Mouse (Mus musculus) embryonic fibroblast, embryonic 13.5 days (primary cell): ENCODE results near the gene Nrbf2. TPM values are rescaled to one million over a fixed set of nuclear protein-coding genes. Genes with fewer than 3 reads are reported as not detected.
A peak's percentile ranks its signal among the peaks of the same experiment; 100 is the strongest.

Experiments
- H3K27ac ChIP-seq: 2 replicates; pipeline ENCODE4 v1.5.1; 2012; ENCODE audit warnings: low read length, control low read depth, inconsistent platforms; ENCODE audit not compliant: insufficient read depth
- H3K4me1 ChIP-seq: 2 replicates; pipeline ENCODE4 v1.6.1; 2011; ENCODE audit warnings: low read length; ENCODE audit not compliant: control insufficient read depth, insufficient read depth
- H3K4me3 ChIP-seq: 2 replicates; pipeline ENCODE4 v1.5.1; 2011; ENCODE audit warnings: mild to moderate bottlenecking, control low read depth, low read length; ENCODE audit not compliant: insufficient read depth
- CTCF ChIP-seq: IDR thresholded peaks from 2 replicates; pipeline ENCODE4 v1.5.1; 2011; ENCODE audit warnings: mild to moderate bottlenecking, control low read depth, low read length, moderate library complexity, borderline replicate concordance; ENCODE audit not compliant: insufficient read depth
- POLR2A ChIP-seq: IDR thresholded peaks from 2 replicates; pipeline ENCODE4 v1.6.1; 2011; ENCODE audit warnings: low read depth, mild to moderate bottlenecking, control low read depth, low read length, moderate library complexity
- polyA plus RNA-seq: library from polyadenylated mRNA; stranded (reverse); fragments of >200 nt; gene quantifications from 2 replicates; pipeline ENCODE4 v1.2.4, GENCODE M21; 2011; ENCODE audit warnings: low read depth; ENCODE audit not compliant: missing spikeins, insufficient read length

The Nrbf2 gene
- 27.6 and 31.3 TPM in 2 replicates for polyA plus RNA-seq

GRCm38 (mm10) chr10:67285176-67285814 is at the start of gene Nrbf2:
TSS of gene Nrbf2 (minus strand) at chr10:67285305.
- peak within 1 kb of the TSS; percentile 67 for H3K27ac ChIP-seq

GRCm38 (mm10) chr10:67330580-67330979 is 45.5 kb upstream of the Nrbf2 start:
- no peak for TF ChIP-seq CTCF
- TF ChIP-seq POLR2A = no peak
- no peak overlapping the region for H3K4me3 ChIP-seq
- no peaks in the 10 kb centered on the region for H3K4me1 ChIP-seq
- no peak overlapping the region for H3K27ac ChIP-seq

More at GRCm38 (mm10) chr10:67285176-67285814, at the start of gene Nrbf2:
- Histone ChIP-seq H3K4me1 (peaks cover 18% of the 10 kb centered on the region), H3K4me3 (peak within 1 kb of the TSS; percentile 76)
- TF ChIP-seq CTCF = no peak
- TF ChIP-seq POLR2A = peak; percentile 55

GRCm38 (mm10) chr10:67329661-67330060 is 44.6 kb upstream of the Nrbf2 start:
- no peak for TF ChIP-seq POLR2A
- no peak for TF ChIP-seq CTCF
- H3K4me3 ChIP-seq = no peak overlapping the region
- H3K4me1 ChIP-seq = no peaks in the 10 kb centered on the region
- no peak overlapping the region for H3K27ac ChIP-seq

- no peak overlapping the region for H3K4me3 ChIP-seq
- TF ChIP-seq POLR2A (no peak), CTCF (no peak)
- H3K27ac ChIP-seq = no peak overlapping the region
- H3K4me1 ChIP-seq = no peaks in the 10 kb centered on the region
Observed at GRCm38 (mm10) chr10:67328208-67328607, 43.1 kb upstream of the Nrbf2 start.

- H3K4me3 ChIP-seq = no peak overlapping the region
- TF ChIP-seq POLR2A = 0 out of 2 replicates have a peak, but pooled peaks have one; percentile 20
- TF ChIP-seq CTCF = no peak
Observed at GRCm38 (mm10) chr10:67324036-67324435, 38.9 kb upstream of the Nrbf2 start.

GRCm38 (mm10) chr10:67321396-67321795 is 36.3 kb upstream of the Nrbf2 start:
- Histone ChIP-seq H3K4me3 (no peak overlapping the region), H3K27ac (no peak overlapping the region), H3K4me1 (no peaks in the 10 kb centered on the region)
- TF ChIP-seq CTCF = no peak
- no peak for TF ChIP-seq POLR2A

More at GRCm38 (mm10) chr10:67324036-67324435, 38.9 kb upstream of the Nrbf2 start:
- Histone ChIP-seq H3K27ac (no peak overlapping the region), H3K4me1 (no peaks in the 10 kb centered on the region)

- Histone ChIP-seq H3K4me3 (no peak overlapping the region), H3K4me1 (no peaks in the 10 kb centered on the region), H3K27ac (no peak overlapping the region)
- no peak for TF ChIP-seq POLR2A
- no peak for TF ChIP-seq CTCF
Observed at GRCm38 (mm10) chr10:67320207-67320859, 35.2 kb upstream of the Nrbf2 start.

- no peaks in the 10 kb centered on the region for H3K4me1 ChIP-seq
- H3K4me3 ChIP-seq = no peak overlapping the region
- TF ChIP-seq CTCF (no peak), POLR2A (no peak)
- no peak overlapping the region for H3K27ac ChIP-seq
Observed at GRCm38 (mm10) chr10:67319016-67319725, 34.1 kb upstream of the Nrbf2 start.

- no peak overlapping the region for H3K27ac ChIP-seq
- H3K4me3 ChIP-seq = no peak overlapping the region
- H3K4me1 ChIP-seq = peaks cover 3% of the 10 kb centered on the region; the same call in 1 of the 2 replicates
- TF ChIP-seq POLR2A = no peak
- no peak for TF ChIP-seq CTCF
Observed at GRCm38 (mm10) chr10:67317931-67318460, 32.9 kb upstream of the Nrbf2 start.
